Mouse (Mus musculus) bone marrow, adult 2 months (tissue): ENCODE results near the gene Cntnap2. TPM values are rescaled to one million over a fixed set of nuclear protein-coding genes. Genes with fewer than 3 reads are reported as not detected.

Experiments
- H3K27ac ChIP-seq: fragments of 200-500 bp; 2 replicates; pipeline ENCODE4 v1.5.1; 2012; ENCODE audit warnings: low read depth, mild to moderate bottlenecking, control low read depth, inconsistent platforms, low read length; ENCODE audit not compliant: control insufficient read depth, poor library complexity, insufficient read depth
- H3K4me1 ChIP-seq: fragments of 200-500 bp; 2 replicates; pipeline ENCODE4 v1.6.1; 2011; ENCODE audit warnings: low read length; ENCODE audit not compliant: control insufficient read depth, insufficient read depth
- H3K4me3 ChIP-seq: fragments of 200-500 bp; replicated peaks from 2 replicates; pipeline ENCODE3; 2011; ENCODE audit warnings: mild to moderate bottlenecking, low read depth, low read length, control low read depth; ENCODE audit not compliant: control insufficient read depth
- CTCF ChIP-seq: fragments of 200-500 bp; IDR thresholded peaks from 2 replicates; pipeline ENCODE4 v1.5.1; 2011; ENCODE audit warnings: low read length, control low read depth; ENCODE audit not compliant: control insufficient read depth, insufficient read depth
- POLR2A ChIP-seq: fragments of 200-500 bp; IDR thresholded peaks from 2 replicates; pipeline ENCODE4 v1.6.1; 2011; ENCODE audit warnings: low read depth, mild to moderate bottlenecking, control low read depth, low read length, borderline replicate concordance; ENCODE audit not compliant: control insufficient read depth
- WGBS: fragments of 180-500 bp; shearing (Covaris S2); methylation state at CpG from one replicate; pipeline ENCODE4 v1.1.7; 2018; 5-methylcytosine and 5-hydroxymethylcytosine counted together
- polyA plus RNA-seq: library from polyadenylated mRNA; stranded (reverse); fragments of >200 nt; gene quantifications from 2 replicates; pipeline ENCODE4 v1.2.4, GENCODE M21; 2011; ENCODE audit warnings: low replicate concordance; ENCODE audit not compliant: missing spikeins, insufficient read depth, insufficient read length

Cntnap2 gene
- polyA plus RNA-seq, 1 experiment, result 0.40 TPM

GRCm38 (mm10) chr6:47231513-47231912 lies 2172.4 kb downstream of the Cntnap2 start:
- no peak overlapping the region for H3K27ac ChIP-seq
- WGBS, result 69% methylated on average over 6 of the region's 6 CpGs
- TF ChIP-seq CTCF (no peak), POLR2A (no peak)

GRCm38 (mm10) chr6:47239376-47239921 lies 2180.3 kb downstream of the Cntnap2 start:
- TF ChIP-seq POLR2A (no peak), CTCF (no peak)
- 53% methylated on average over 3 of the region's 3 CpGs for WGBS
- Histone ChIP-seq H3K27ac (no peak overlapping the region), H3K4me1 (no peaks in the 10 kb centered on the region), H3K4me3 (no peak overlapping the region)

More at GRCm38 (mm10) chr6:47231513-47231912, 2172.4 kb downstream of the Cntnap2 start:
- Histone ChIP-seq H3K4me1 (no peaks in the 10 kb centered on the region), H3K4me3 (no peak overlapping the region)

GRCm38 (mm10) chr6:47241379-47241778 lies 2182.2 kb downstream of the Cntnap2 start:
- TF ChIP-seq CTCF (no peak), POLR2A (no peak)
- no peak overlapping the region for H3K27ac ChIP-seq
- no peaks in the 10 kb centered on the region for H3K4me1 ChIP-seq
- H3K4me3 ChIP-seq, result no peak overlapping the region

- TF ChIP-seq POLR2A (no peak), CTCF (no peak)
- Histone ChIP-seq H3K4me3 (no peak overlapping the region), H3K4me1 (no peaks in the 10 kb centered on the region), H3K27ac (no peak overlapping the region)
- 26% methylated on average over 6 of the region's 6 CpGs for WGBS
Observed at GRCm38 (mm10) chr6:47243863-47244606, 2184.9 kb downstream of the Cntnap2 start.

- 76% methylated on average over 7 of the region's 7 CpGs for WGBS
- TF ChIP-seq POLR2A (no peak), CTCF (no peak)
- H3K4me1 ChIP-seq, result no peaks in the 10 kb centered on the region
- no peak overlapping the region for H3K4me3 ChIP-seq
- no peak overlapping the region for H3K27ac ChIP-seq
Observed at GRCm38 (mm10) chr6:47244642-47245041, 2185.5 kb downstream of the Cntnap2 start.

- Histone ChIP-seq H3K4me3 (no peak overlapping the region), H3K27ac (no peak overlapping the region), H3K4me1 (no peaks in the 10 kb centered on the region)
- TF ChIP-seq POLR2A (no peak), CTCF (no peak)
- 76% methylated on average over 2 of the region's 2 CpGs for WGBS
Observed at GRCm38 (mm10) chr6:47255270-47255669, 2196.1 kb downstream of the Cntnap2 start.

- no peaks in the 10 kb centered on the region for H3K4me1 ChIP-seq
- no peak for TF ChIP-seq POLR2A
- no peak for TF ChIP-seq CTCF
- H3K4me3 ChIP-seq, result no peak overlapping the region
- no peak overlapping the region for H3K27ac ChIP-seq
- WGBS, result 78% methylated on average over 4 of the region's 4 CpGs
Observed at GRCm38 (mm10) chr6:47256227-47256887, 2197.2 kb downstream of the Cntnap2 start.

GRCm38 (mm10) chr6:47256918-47257506 lies 2197.9 kb downstream of the Cntnap2 start:
- Histone ChIP-seq H3K27ac (no peak overlapping the region), H3K4me3 (no peak overlapping the region), H3K4me1 (no peaks in the 10 kb centered on the region)
- TF ChIP-seq CTCF (no peak), POLR2A (no peak)
- WGBS, result 59% methylated on average over 3 of the region's 3 CpGs
